Mouse (Mus musculus) kidney, embryonic 14.5 days (tissue): ENCODE measurements at regions not wholly inside any gene's neighbourhood (a gene's known extent, or its start where the extent isn't known, plus 50 kb on each side); places are given as distances from the start of the nearest gene placed in this dataset.

Source experiments
- ATAC-seq: fragments of 200-750 bp; cut with Nextera tagmentation; 2 replicates; pipeline ENCODE4 v1.8.0; 2017; ENCODE audit warnings: moderate number of reproducible peaks, mild to moderate bottlenecking, moderate TSS enrichment, moderate library complexity; ENCODE audit not compliant: low FRiP score, low TSS enrichment
- H3K27ac ChIP-seq: fragments of 300-500 bp; sonication (generic); 2 replicates; pipeline ENCODE4 v1.5.1; 2014; ENCODE audit warnings: low read depth, mild to moderate bottlenecking, low read length, moderate library complexity, mixed read lengths
- H3K27me3 ChIP-seq: fragments of 300-500 bp; sonication (generic); 2 replicates; pipeline ENCODE4 v1.6.1; 2014; ENCODE audit warnings: mild to moderate bottlenecking, low read length; ENCODE audit not compliant: control insufficient read depth, insufficient read depth
- H3K36me3 ChIP-seq: fragments of 300-500 bp; sonication (generic); 2 replicates; pipeline ENCODE4 v1.6.1; 2014; ENCODE audit warnings: low read length, mixed read lengths; ENCODE audit not compliant: control insufficient read depth, insufficient read depth
- H3K4me1 ChIP-seq: fragments of 300-500 bp; sonication (generic); 2 replicates; pipeline ENCODE4 v1.6.1; 2014; ENCODE audit warnings: low read length, mixed read lengths; ENCODE audit not compliant: control insufficient read depth, insufficient read depth
- H3K4me2 ChIP-seq: fragments of 300-500 bp; sonication (generic); replicated peaks from 2 replicates; pipeline ENCODE4 v1.6.1; 2014; ENCODE audit warnings: low read depth, mild to moderate bottlenecking, low read length
- H3K4me3 ChIP-seq: fragments of 300-500 bp; sonication (generic); 2 replicates; pipeline ENCODE4 v1.5.1; 2014; ENCODE audit warnings: mild to moderate bottlenecking, low read length
- H3K9ac ChIP-seq: fragments of 300-500 bp; sonication (generic); 2 replicates; pipeline ENCODE4 v1.6.1; 2014; ENCODE audit warnings: low read depth, mild to moderate bottlenecking, low read length, moderate library complexity
- H3K9me3 ChIP-seq: fragments of 300-500 bp; sonication (generic); 2 replicates; pipeline ENCODE4 v1.6.1; 2016; ENCODE audit warnings: low read length; ENCODE audit not compliant: control insufficient read depth
- WGBS: fragments of 180-500 bp; shearing (Covaris S2); extraction: QIAGEN DNeasy Blood & Tissue Kit; methylation state at CpG from one replicate; pipeline ENCODE4 v1.1.7; 2014; 5-methylcytosine and 5-hydroxymethylcytosine counted together

DNA sequence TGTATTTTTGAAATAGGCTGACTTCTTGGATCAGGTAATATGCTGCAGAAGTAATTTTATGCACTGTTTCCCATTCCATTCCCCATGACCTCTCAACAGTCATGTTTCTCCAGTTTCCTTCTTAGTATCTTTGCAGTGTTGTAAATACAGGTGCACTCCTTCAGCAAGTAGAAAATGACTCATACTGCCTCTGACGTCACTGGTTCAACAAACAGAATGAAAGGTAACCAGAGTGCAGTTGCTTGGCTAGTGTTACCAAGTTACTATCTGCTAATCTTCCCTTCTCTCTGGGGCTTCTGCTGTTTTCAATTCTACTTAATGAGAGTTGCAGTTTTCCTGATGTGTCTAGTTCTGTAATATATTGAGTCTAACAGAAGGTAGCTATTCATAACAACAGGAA, 86.7 kb upstream of the Tent5a start:
- peak; percentile 35; the same call in 1 of the 2 replicates for ATAC-seq
- Histone ChIP-seq H3K9me3 (no peaks in the 10 kb centered on the region), H3K36me3 (no peaks in the 10 kb centered on the region), H3K27ac (no peak overlapping the region), H3K4me1 (peaks cover 6% of the 10 kb centered on the region; the same call in 1 of the 2 replicates), H3K9ac (no peak overlapping the region), H3K27me3 (no peaks in the 10 kb centered on the region), H3K4me2 (no peak overlapping the region), H3K4me3 (no peak overlapping the region)
- 11% methylated on average over 1 of the region's 1 CpGs for WGBS

DNA sequence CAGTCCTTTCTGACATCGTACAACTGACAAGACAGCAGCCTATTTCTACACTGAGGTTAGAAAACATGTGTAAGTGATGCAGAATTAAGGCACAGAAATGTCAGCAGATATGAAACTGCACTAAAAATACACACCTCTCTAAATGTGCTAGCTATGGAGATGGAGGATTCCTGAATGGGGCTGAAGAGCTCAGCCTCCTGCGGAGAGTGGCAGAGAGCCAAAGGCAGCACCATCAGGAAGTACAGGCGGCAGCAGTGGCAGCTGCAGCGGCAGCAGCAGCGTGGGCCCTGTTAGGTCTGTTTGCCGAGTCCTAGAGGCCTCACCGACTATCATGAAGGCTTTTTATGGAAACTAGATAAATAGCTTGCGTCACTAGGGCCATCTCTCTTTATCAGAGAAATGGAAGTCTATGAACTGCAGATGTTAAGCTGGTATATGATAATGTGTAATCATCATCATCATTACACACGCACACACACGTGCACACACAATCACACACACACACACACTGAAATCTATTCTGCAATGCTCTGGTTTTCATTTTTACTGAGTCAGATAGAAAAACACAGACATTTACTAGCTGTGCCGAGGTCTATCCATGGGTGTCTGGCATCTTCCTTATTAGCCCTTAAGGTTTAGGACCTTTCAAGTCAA, 83.6 kb upstream of the Tent5a start:
- Histone ChIP-seq H3K9me3 (no peaks in the 10 kb centered on the region), H3K4me2 (no peak overlapping the region), H3K36me3 (no peaks in the 10 kb centered on the region), H3K4me1 (peaks cover 10% of the 10 kb centered on the region; the same call in 1 of the 2 replicates), H3K27ac (no peak overlapping the region), H3K27me3 (no peaks in the 10 kb centered on the region), H3K4me3 (no peak overlapping the region), H3K9ac (no peak overlapping the region)
- 47% methylated on average over 11 of the region's 11 CpGs for WGBS
- ATAC-seq = no peak

DNA sequence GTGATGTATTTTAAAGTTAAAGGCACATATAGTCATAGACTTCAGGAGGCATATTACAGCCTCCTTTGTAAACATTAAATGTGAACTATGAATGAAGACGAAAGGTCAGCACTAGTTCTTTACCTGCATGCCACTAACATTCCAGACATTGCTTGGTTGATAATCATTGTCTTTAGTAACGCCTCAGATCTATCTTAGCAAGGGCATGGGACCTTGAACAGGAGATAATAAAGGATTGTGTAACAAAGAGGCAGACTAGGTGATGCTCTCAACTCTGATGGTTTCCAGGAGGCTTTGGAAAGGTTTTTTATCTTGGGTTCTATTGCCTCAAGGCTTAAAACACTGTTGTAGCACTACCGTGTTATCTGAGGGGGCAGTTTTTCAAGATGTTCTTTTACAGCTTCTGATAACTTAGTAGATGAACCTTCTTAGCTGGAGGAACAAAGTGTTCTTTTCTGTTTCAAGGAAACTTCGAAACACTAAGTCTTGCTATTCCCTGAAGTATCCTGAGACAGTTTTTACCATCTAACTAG, 82.9 kb upstream of the Tent5a start:
- H3K9me3 ChIP-seq = no peaks in the 10 kb centered on the region
- H3K27ac ChIP-seq = no peak overlapping the region
- no peak for ATAC-seq
- 77% methylated on average over 4 of the region's 4 CpGs for WGBS
- H3K4me1 ChIP-seq = peaks cover 10% of the 10 kb centered on the region; the same call in 1 of the 2 replicates
- no peak overlapping the region for H3K9ac ChIP-seq
- H3K4me3 ChIP-seq = no peak overlapping the region
- H3K36me3 ChIP-seq = no peaks in the 10 kb centered on the region
- H3K4me2 ChIP-seq = no peak overlapping the region
- H3K27me3 ChIP-seq = no peaks in the 10 kb centered on the region

DNA sequence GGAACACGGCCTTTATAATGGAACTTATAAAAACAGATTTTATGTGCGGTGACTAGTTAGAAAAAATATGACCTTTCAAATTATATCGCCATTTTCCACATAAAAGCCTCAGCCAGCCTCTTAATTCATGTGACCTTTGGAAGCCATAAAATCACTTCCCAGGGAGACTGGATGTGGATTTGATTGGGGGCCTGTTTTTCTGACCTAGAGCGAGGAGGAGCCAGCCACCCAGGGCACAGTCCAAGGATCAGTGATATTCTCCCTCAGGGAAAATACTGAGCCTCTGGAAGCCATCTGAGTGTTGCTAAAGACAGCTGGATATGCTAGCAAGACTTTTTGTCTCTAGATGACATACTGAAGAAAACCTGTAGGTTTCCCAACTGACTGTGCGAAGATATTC, 81.3 kb upstream of the Tent5a start:
- Histone ChIP-seq H3K9ac (no peak overlapping the region), H3K27ac (no peak overlapping the region), H3K27me3 (no peaks in the 10 kb centered on the region), H3K9me3 (no peaks in the 10 kb centered on the region), H3K4me3 (no peak overlapping the region), H3K4me1 (peaks cover 10% of the 10 kb centered on the region; the same call in 1 of the 2 replicates), H3K36me3 (no peaks in the 10 kb centered on the region), H3K4me2 (no peak overlapping the region)
- ATAC-seq = peak; percentile 83
- 18% methylated on average over 5 of the region's 5 CpGs for WGBS

DNA sequence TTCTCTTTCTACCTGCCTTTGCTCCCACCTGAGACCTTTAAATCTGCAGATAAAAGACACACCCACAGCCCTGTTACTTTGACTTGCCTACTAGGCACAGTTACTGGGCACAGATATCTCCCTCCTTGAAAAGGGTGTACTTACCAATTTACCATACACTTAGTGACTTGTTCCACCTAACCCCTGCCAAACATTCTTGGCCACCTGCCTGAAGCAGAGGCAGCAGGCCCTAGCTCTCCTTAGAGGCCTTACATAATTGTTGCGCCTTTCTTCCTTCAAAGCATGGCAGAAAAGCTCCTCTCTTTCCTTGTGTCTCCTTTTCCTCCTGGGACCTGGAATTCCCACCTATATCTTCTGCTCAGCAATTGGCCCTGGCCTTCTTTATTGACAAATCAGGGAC, 80.4 kb upstream of the Tent5a start:
- Histone ChIP-seq H3K27me3 (no peaks in the 10 kb centered on the region), H3K4me3 (no peak overlapping the region), H3K4me1 (peaks cover 10% of the 10 kb centered on the region; the same call in 1 of the 2 replicates), H3K9me3 (no peaks in the 10 kb centered on the region), H3K4me2 (no peak overlapping the region), H3K9ac (no peak overlapping the region), H3K36me3 (no peaks in the 10 kb centered on the region), H3K27ac (no peak overlapping the region)
- WGBS = 89% methylated on average over 1 of the region's 1 CpGs
- ATAC-seq = no peak

DNA sequence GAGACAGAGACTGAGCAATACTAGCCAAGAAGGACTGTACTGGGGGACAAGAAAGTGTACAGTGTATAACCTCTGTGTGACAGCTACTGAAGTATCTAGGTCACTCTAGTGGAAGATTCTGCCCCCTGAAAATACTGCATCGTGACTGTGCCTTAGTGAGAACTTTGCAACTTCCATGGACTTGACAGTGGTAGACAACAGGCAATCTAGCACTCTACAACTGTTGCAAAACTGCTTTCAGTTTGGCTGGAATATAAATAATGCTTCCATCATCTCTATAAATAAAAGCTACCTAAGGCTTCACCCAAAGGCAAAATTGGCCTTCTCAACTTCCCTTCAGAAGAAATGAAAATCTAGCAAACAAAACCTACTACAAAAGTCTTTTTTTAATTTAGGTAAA, 74.6 kb upstream of the Tent5a start:
- Histone ChIP-seq H3K9ac (no peak overlapping the region), H3K27me3 (no peaks in the 10 kb centered on the region), H3K27ac (no peak overlapping the region), H3K9me3 (no peaks in the 10 kb centered on the region), H3K4me1 (no peaks in the 10 kb centered on the region), H3K36me3 (no peaks in the 10 kb centered on the region), H3K4me3 (no peak overlapping the region), H3K4me2 (no peak overlapping the region)
- no peak for ATAC-seq
- WGBS = 68% methylated on average over 1 of the region's 1 CpGs

DNA sequence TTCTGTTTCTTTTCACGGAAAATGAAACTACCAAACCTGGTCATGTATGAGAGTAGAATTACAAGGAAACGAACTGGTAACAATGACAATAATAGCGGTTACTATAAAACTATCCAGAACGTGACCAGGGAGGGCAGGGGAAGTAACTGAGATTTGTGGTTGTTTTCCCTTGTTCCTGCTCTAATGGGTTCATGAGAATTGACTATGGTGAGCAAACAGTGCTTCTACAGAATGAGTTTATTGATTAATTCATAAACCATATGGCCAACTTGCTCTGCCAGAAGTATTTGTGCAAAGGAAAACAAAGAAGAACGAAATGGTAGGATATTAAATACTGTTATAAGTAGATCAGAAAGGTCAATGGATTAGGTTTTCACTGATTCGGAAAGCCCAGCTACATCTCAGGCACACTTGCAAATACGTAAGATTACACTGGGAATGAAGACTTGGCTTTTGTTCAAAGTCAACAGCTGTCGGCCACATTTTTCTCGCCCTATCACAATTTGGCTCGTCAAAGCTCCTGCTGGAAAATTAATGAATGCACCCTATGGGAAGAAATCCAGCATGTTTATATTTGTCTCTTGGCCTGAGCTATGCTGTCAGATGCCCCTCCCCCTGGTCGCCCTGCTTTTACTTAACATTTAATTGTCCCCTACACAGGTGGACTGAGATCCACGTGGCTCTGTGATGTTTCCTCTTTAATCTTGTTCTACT, 73.6 kb upstream of the Tent5a start:
- no peak overlapping the region for H3K27ac ChIP-seq
- H3K36me3 ChIP-seq = no peaks in the 10 kb centered on the region
- no peaks in the 10 kb centered on the region for H3K9me3 ChIP-seq
- H3K4me1 ChIP-seq = no peaks in the 10 kb centered on the region
- H3K4me3 ChIP-seq = no peak overlapping the region
- H3K9ac ChIP-seq = no peak overlapping the region
- H3K4me2 ChIP-seq = no peak overlapping the region
- H3K27me3 ChIP-seq = no peaks in the 10 kb centered on the region
- WGBS = 42% methylated on average over 12 of the region's 12 CpGs
- ATAC-seq = peak; percentile 49; the same call in 1 of the 2 replicates

DNA sequence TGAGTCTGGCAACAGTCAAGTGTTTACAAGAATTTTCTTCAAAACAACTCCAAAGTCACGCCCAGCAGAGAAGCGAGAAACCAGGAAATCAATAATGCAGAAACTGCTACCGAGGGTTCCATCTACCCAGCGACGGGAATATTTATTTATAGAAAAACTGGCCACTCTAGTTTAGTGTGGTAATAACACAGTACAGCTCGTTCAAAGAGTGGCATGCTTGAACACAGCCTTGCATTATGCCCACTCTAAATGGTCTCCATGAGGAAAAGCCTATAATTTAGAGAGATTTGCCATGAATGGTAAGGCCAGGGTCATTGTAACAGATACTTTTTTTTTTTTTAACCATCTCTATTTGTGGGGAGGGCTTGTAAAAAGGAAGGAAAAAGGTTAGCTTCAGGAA, 67.8 kb upstream of the Tent5a start:
- no peaks in the 10 kb centered on the region for H3K9me3 ChIP-seq
- H3K4me2 ChIP-seq = no peak overlapping the region
- no peaks in the 10 kb centered on the region for H3K36me3 ChIP-seq
- H3K4me1 ChIP-seq = no peaks in the 10 kb centered on the region
- H3K9ac ChIP-seq = no peak overlapping the region
- no peak overlapping the region for H3K27ac ChIP-seq
- no peaks in the 10 kb centered on the region for H3K27me3 ChIP-seq
- ATAC-seq = no peak
- H3K4me3 ChIP-seq = no peak overlapping the region
- WGBS = 89% methylated on average over 6 of the region's 6 CpGs

DNA sequence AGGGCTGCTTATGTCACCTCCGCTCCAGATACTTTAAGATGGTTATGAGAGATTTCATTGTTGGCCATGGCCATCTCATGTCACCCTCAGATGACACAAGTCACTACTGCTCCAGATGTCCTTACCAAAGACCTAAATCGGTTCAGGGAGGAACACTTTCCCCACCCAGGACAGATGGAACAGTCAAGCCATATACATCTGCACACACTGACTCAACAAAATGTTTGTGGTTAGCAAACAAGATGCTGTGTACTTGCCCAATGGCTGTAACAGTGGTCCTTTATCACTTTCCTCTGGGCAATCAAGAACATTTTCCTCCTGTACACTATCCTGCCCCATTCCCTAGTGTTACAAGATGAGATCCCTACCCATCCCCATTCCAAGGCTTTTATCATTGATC, 64.1 kb upstream of the Tent5a start:
- no peak for ATAC-seq
- H3K36me3 ChIP-seq = no peaks in the 10 kb centered on the region
- no peak overlapping the region for H3K4me2 ChIP-seq
- H3K27ac ChIP-seq = no peak overlapping the region
- 98% methylated on average over 2 of the region's 2 CpGs for WGBS
- H3K9ac ChIP-seq = no peak overlapping the region
- H3K4me1 ChIP-seq = no peaks in the 10 kb centered on the region
- H3K4me3 ChIP-seq = no peak overlapping the region
- no peaks in the 10 kb centered on the region for H3K27me3 ChIP-seq
- no peaks in the 10 kb centered on the region for H3K9me3 ChIP-seq
